Mouse (Mus musculus) lung, postnatal 0 days (tissue): ENCODE measurements around the gene B3galt4. TPM values are rescaled to one million over a fixed set of nuclear protein-coding genes. Genes with fewer than 3 reads are reported as not detected.
A peak's percentile ranks its signal among the peaks of the same experiment; 100 is the strongest.

Source experiments
- ATAC-seq: fragments of 200-750 bp; cut with Nextera tagmentation; 2 replicates; pipeline ENCODE4 v1.8.0; 2017; ENCODE audit warnings: moderate library complexity
- DNase-seq: peaks from one replicate; pipeline ENCODE4 v3.0.0-alpha.2; 2016; ENCODE audit warnings: low spot score
- H3K27ac ChIP-seq: fragments of 300-500 bp; sonication (generic); 2 replicates; pipeline ENCODE4 v1.5.1; 2014; ENCODE audit warnings: antibody characterized with exemption, mild to moderate bottlenecking, low read length, mixed read lengths
- H3K27me3 ChIP-seq: fragments of 300-500 bp; sonication (generic); replicated peaks from 2 replicates; pipeline ENCODE4 v1.6.1; 2014; ENCODE audit warnings: low read length, mixed read lengths; ENCODE audit not compliant: insufficient read depth
- H3K36me3 ChIP-seq: fragments of 300-500 bp; sonication (generic); 2 replicates; pipeline ENCODE4 v1.6.1; 2014; ENCODE audit warnings: low read length, mixed read lengths; ENCODE audit not compliant: insufficient read depth
- H3K4me1 ChIP-seq: fragments of 300-500 bp; sonication (generic); 2 replicates; pipeline ENCODE4 v1.6.1; 2014; ENCODE audit warnings: antibody characterized with exemption, low read depth, low read length, mixed read lengths; ENCODE audit not compliant: insufficient read depth
- H3K4me2 ChIP-seq: fragments of 300-500 bp; sonication (generic); replicated peaks from 2 replicates; pipeline ENCODE4 v1.6.1; 2014; ENCODE audit warnings: low read depth, mild to moderate bottlenecking, low read length, moderate library complexity, mixed read lengths
- H3K4me3 ChIP-seq: fragments of 300-500 bp; sonication (generic); 2 replicates; pipeline ENCODE4 v1.5.1; 2014; ENCODE audit warnings: low read depth, low read length
- H3K9ac ChIP-seq: fragments of 300-500 bp; sonication (generic); replicated peaks from 2 replicates; pipeline ENCODE4 v1.6.1; 2014; ENCODE audit warnings: low read depth, mild to moderate bottlenecking
- H3K9me3 ChIP-seq: fragments of 300-500 bp; sonication (generic); 2 replicates; pipeline ENCODE4 v1.6.1; 2016; ENCODE audit warnings: low read length, mixed read lengths
- CTCF ChIP-seq: IDR thresholded peaks from 2 replicates; pipeline ENCODE4 v1.5.1; 2016; ENCODE audit warnings: antibody characterized with exemption, mild to moderate bottlenecking
- EP300 ChIP-seq: IDR thresholded peaks from 2 replicates; pipeline ENCODE4 v1.6.1; 2016; ENCODE audit warnings: antibody characterized with exemption, mild to moderate bottlenecking, control low read depth
- WGBS: fragments of 180-500 bp; shearing (Covaris S2); extraction: QIAGEN DNeasy Blood & Tissue Kit; methylation state at CpG from one replicate; pipeline ENCODE4 v1.1.7; 2014; 5-methylcytosine and 5-hydroxymethylcytosine counted together
- polyA plus RNA-seq: library from polyadenylated mRNA; unstranded; fragments of >200 nt; fragmentation: Nextera tagmentation; extraction: Ambion mirVana; gene quantifications from 2 replicates; pipeline ENCODE4 v1.2.1, GENCODE M21; 2015

Gene B3galt4
- polyA plus RNA-seq, 1 experiment from 2014 or later: 12.0 TPM

DNA sequence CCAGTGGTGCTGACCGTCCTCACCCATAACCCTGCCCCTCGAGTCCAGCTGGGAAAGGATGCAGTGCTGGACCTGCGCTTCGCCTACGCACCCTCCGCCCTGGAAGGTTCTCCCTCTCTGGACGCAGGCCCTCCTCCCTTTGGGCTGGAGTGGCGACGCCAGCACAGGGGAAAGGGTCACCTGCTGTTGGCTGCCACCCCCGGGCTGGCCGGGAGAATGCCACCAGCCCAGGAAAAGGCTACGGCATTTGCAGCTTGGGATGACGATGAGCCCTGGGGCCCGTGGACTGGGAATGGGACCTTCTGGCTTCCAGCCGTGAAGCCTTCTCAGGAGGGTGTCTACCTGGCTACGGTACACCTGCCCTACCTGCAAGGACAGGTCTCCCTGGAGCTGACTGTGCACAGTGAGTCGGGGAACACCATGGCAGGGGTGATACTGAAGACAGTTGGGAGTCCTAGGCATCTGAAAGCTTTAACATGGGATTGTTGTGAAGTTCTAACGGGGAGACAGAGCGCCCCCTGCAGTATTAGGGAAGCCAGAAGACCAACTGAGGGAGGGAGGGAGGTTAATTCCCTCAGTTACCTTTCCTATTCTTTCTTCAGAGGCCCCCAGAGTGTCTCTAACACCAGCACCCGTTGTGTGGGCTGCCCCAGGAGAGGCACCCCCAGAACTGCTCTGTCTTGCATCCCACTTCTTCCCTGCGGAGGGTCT is 25.7 kb downstream of the B3galt4 start:
- Histone ChIP-seq H3K9ac (no peak overlapping the region), H3K4me2 (no peak overlapping the region), H3K36me3 (peaks cover 11% of the 10 kb centered on the region), H3K4me1 (peaks cover 6% of the 10 kb centered on the region; the same call in 1 of the 2 replicates), H3K4me3 (no peak overlapping the region), H3K27ac (no peak overlapping the region), H3K9me3 (no peaks in the 10 kb centered on the region), H3K27me3 (no peaks in the 10 kb centered on the region)
- TF ChIP-seq EP300 (no peak), CTCF (peak; percentile 35; the same call in 1 of the 2 replicates)
- 80% methylated on average over 21 of the region's 21 CpGs for WGBS
- DNase-seq: no peak
- no peak for ATAC-seq

DNA sequence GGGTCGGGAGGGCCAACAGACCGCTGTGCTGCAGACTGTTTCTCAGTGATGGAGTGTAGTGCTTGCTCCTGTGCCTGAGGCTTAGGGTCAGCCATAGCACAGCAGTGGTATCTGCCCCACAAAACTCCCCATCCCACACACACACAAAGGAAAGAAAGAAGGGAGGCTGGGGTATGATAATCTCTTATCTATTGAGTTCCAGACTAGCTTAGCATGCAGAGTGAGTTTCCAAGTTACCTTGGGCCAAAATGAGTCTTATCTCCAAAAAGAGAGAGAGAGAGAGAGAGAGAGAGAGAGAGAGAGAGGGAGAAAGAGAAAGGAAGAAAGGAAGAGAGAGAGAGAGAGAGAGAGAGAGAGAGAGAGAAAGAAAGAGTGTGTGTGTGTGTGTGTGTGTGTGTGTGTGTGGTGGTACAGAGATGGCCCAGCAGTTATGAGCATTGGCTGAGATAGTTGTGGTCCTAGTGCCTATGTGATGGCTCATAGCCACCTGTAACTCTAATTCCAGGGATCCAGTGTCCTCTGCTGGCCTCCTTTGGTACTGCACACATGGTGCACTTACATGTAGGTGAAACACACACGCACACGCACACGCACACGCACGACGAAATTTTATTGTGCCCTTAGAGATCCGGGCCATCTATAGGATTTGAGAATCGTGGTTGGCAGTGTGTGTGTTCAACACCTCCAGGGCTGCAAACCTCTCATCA is 26.6 kb downstream of the B3galt4 start:
- peaks cover 6% of the 10 kb centered on the region; the same call in 1 of the 2 replicates for H3K4me1 ChIP-seq
- no peak overlapping the region for H3K4me3 ChIP-seq
- 85% methylated on average over 10 of the region's 10 CpGs for WGBS
- TF ChIP-seq CTCF (peak; percentile 76), EP300 (no peak)
- H3K9ac ChIP-seq: no peak overlapping the region
- no peak overlapping the region for H3K4me2 ChIP-seq
- no peaks in the 10 kb centered on the region for H3K9me3 ChIP-seq
- DNase-seq: peak; percentile 37
- no peaks in the 10 kb centered on the region for H3K27me3 ChIP-seq
- peaks cover 11% of the 10 kb centered on the region for H3K36me3 ChIP-seq
- H3K27ac ChIP-seq: no peak overlapping the region
- no peak for ATAC-seq

- WGBS: 83% methylated on average over 7 of the region's 7 CpGs
- H3K9ac ChIP-seq: peak overlapping the region; percentile 12; the same call in 1 of the 2 replicates
- no peaks in the 10 kb centered on the region for H3K27me3 ChIP-seq
- TF ChIP-seq CTCF (no peak), EP300 (no peak)
- H3K27ac ChIP-seq: no peak overlapping the region
- no peak overlapping the region for H3K4me3 ChIP-seq
- H3K4me2 ChIP-seq: no peak overlapping the region
- DNase-seq (no peak), ATAC-seq (no peak)
- no peaks in the 10 kb centered on the region for H3K9me3 ChIP-seq
- peaks cover 11% of the 10 kb centered on the region for H3K36me3 ChIP-seq
- H3K4me1 ChIP-seq: peaks cover 6% of the 10 kb centered on the region; the same call in 1 of the 2 replicates
These were observed 29.9 kb downstream of the B3galt4 start for GRCm38 (mm10) chr17:33921361-33921760.

DNA sequence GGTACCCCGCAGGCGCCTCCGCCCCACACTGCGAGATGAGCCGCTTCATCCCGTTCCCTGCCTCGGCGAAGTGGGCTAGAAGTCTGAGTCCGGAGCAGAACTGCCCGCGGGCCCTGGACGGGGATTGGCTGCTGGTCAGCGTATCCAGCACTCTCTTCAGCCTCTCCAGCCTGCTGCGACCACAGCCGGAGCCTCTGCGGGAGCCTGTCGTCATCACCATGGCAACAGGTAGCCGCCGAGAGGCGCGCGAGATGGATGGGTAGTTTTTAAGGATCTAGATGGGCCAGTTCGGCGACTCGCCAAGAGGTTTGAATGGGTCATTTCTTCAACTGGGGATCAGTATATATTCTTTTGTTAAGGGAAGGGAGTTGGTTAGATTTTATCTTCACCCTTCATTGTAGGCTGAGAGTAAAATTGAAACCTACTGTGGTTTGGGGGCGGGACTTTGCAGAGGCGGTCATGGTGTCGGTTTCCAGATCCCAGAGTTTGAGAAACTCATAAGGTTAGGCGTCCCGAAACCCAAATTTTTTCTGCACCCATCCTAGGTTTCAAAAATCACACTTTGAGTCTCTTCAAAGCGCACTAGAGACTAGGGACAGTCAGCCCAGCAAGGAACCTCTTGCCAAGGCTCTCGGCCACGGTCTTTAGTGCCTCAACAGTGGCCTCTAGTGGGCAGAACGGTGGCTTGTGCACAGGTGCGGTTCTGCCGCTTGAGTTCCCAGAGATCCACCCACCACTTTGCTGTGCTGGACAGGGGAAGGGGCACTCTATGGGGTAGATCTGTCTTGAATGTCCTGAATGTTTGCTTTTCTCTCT is 30.8 kb downstream of the B3galt4 start:
- DNase-seq (peak; percentile 93), ATAC-seq (peak; percentile 34)
- Histone ChIP-seq H3K36me3 (peaks cover 3% of the 10 kb centered on the region; the same call in 1 of the 2 replicates), H3K4me3 (peak overlapping the region; percentile 75), H3K27me3 (no peaks in the 10 kb centered on the region), H3K9me3 (no peaks in the 10 kb centered on the region), H3K9ac (peak overlapping the region; percentile 77), H3K4me2 (peak overlapping the region; percentile 98), H3K4me1 (peaks cover 6% of the 10 kb centered on the region; the same call in 1 of the 2 replicates), H3K27ac (peak overlapping the region; percentile 91)
- WGBS: 1% methylated on average over 36 of the region's 36 CpGs
- no peak; the same call in 1 of the 2 replicates for TF ChIP-seq EP300
- peak; percentile 91 for TF ChIP-seq CTCF

DNA sequence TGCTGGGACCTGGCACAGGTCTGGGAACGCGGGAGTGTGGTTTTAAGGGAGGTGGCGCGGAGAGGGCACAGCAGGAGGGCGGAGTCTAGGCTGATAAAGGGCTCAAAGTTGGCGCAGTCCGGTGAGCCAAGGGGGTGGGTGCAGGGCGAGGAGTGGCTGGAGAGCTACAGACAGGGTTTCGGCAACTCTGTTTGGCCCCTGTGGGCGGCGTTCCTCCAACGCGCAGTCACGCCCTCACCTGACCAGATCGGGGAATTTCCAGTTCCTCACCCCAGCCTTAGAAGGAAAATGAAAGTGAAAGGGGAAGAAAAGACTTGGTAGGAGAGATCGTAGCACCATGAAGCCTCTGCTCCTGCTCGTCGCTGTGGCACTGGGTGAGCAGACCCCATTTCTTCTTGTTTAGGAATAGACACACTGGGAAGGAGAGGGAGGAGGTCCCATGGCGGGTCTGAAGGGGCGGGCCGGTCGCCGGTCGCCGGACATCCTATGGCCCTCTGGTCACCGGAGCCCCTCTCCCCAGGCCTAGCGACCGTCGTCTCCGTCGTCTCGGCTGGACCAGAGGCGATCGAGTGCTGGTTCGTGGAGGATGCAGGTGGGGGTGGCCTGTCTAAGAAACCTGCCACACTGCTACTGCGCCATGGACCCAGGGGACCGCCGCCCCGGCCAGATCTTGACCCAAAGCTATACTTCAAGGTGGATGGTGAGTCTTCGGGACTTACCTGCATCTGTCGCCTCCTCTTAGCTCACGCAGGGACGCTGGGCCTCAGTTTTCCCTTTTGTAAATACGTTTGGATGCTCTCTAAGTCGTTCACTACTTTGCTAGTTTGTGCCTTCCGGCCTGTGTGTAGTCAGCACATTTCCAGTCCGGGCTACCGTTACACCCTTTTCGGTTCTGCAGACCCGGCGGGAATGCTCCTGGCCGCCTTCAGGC is 31.7 kb downstream of the B3galt4 start:
- peak overlapping the region; percentile 91 for H3K27ac ChIP-seq
- ATAC-seq: peak; percentile 57
- peaks cover 6% of the 10 kb centered on the region; the same call in 1 of the 2 replicates for H3K36me3 ChIP-seq
- DNase-seq: peak; percentile 96
- H3K27me3 ChIP-seq: no peaks in the 10 kb centered on the region
- TF ChIP-seq CTCF (peak; percentile 63), EP300 (no peak)
- H3K4me3 ChIP-seq: peak overlapping the region; percentile 75
- 1% methylated on average over 52 of the region's 52 CpGs for WGBS
- no peaks in the 10 kb centered on the region for H3K9me3 ChIP-seq
- peak overlapping the region; percentile 77 for H3K9ac ChIP-seq
- H3K4me2 ChIP-seq: peak overlapping the region; percentile 98
- peaks cover 11% of the 10 kb centered on the region; the same call in 1 of the 2 replicates for H3K4me1 ChIP-seq
